Mouse (Mus musculus) embryo, embryonic 10 days (tissue): ENCODE results near the gene Cnr1.

Experiments used
- DNase-seq: peaks from one replicate; pipeline ENCODE4 v3.0.0-alpha.2; 2015; ENCODE audit warnings: low spot score

Gene Cnr1

GRCm38 (mm10) chr4:33941557-33941956, 17.2 kb downstream of the Cnr1 start:
- DNase-seq = peak; percentile 43

GRCm38 (mm10) chr4:33943936-33944335, 19.5 kb downstream of the Cnr1 start:
- DNase-seq = no peak

- DNase-seq = no peak
Observed at GRCm38 (mm10) chr4:33945742-33946141, 21.3 kb downstream of the Cnr1 start.

DNA sequence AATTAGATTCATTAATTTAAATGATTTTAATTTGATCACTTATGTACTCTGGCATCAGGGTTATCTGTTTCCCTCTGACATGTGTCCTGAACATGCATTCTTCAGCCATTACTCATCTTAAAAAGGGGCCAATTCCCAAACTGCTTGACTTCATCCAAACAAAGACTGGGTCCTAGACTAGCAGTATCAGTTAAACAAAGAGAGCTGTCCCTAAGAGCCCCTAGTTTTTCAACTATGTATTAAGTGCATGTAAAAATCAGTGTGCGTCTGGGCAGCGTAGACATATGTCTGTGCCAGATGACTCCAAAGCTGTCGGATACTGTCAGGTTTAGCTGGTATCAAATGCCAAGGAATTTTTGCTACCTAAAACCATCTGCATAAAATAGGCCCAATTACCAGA, 23.2 kb downstream of the Cnr1 start:
- no peak for DNase-seq

DNA sequence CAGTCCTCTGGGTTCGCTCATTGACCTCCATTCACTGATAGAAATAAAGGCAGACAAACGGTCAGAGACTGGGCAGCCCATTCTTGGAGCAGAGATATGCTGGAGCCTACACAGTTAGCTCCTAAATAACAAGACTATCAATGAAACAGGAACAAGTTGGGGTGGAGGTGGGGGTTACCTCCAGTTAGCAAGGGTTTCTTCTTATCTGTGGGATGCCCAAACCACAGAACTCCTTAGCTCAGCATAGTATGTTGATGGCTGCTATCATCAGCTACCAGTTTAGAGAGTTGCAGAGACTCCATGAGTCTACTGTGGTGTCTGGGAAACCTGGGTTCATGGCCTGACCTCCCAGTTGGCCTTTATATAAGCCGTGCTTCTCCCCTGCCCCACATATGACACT, 33.0 kb downstream of the Cnr1 start:
- no peak for DNase-seq

- DNase-seq = no peak
Observed at GRCm38 (mm10) chr4:33958515-33958914, 34.1 kb downstream of the Cnr1 start.

- no peak for DNase-seq
Observed at GRCm38 (mm10) chr4:33959841-33960240, 35.4 kb downstream of the Cnr1 start.

GRCm38 (mm10) chr4:33970726-33971125, 46.3 kb downstream of the Cnr1 start:
- DNase-seq = no peak

- no peak for DNase-seq
Observed at GRCm38 (mm10) chr4:33988466-33989089, 64.2 kb downstream of the Cnr1 start.

- no peak for DNase-seq
Observed at GRCm38 (mm10) chr4:33992687-33993086, 68.3 kb downstream of the Cnr1 start.

- no peak for DNase-seq
Observed at GRCm38 (mm10) chr4:33996382-33996781, 72.0 kb downstream of the Cnr1 start.
